Mouse (Mus musculus) left cerebral cortex, postnatal 14 days (tissue): ENCODE measurements around the gene Gli3. TPM values are rescaled to one million over a fixed set of nuclear protein-coding genes. Genes with fewer than 3 reads are reported as not detected.

Source experiments
- DNase-seq, 2 experiments: peaks; one replicate each; pipeline ENCODE4 v3.0.0; 2021 to 2022; ENCODE audit warnings: low spot score in 2 of 2, mixed read lengths in 1 of 2
- intact Hi-C: fragments of 180-260 bp; cut with DNase I; formaldehyde crosslinking; loops from one replicate; pipeline ENCODE4 v1.15.1; 2025
- total RNA-seq, 2 experiments: library from RNA; stranded (reverse); gene quantifications; 2 replicates each; pipeline ENCODE4 v1.2.3; 2021

The Gli3 gene
- total RNA-seq, 2 experiments from 2014 or later, result 10.4 to 11.1 TPM

- intact Hi-C loops, result no loop called here
- no peak for DNase-seq
Measured at GRCm38 (mm10) chr13:15602677-15603221, 139.7 kb downstream of the Gli3 start.

- intact Hi-C loops, result no loop called here
Measured at GRCm38 (mm10) chr13:15604074-15604473, 141.0 kb downstream of the Gli3 start.

GRCm38 (mm10) chr13:15617423-15617822, 154.4 kb downstream of the Gli3 start:
- no peak for DNase-seq
- intact Hi-C loops, result no loop called here

More at GRCm38 (mm10) chr13:15604074-15604473, 141.0 kb downstream of the Gli3 start:
- DNase-seq, result no peak

- DNase-seq, result no peak
Measured at GRCm38 (mm10) chr13:15618051-15618692, 155.1 kb downstream of the Gli3 start.

GRCm38 (mm10) chr13:15621009-15621408, 158.0 kb downstream of the Gli3 start:
- DNase-seq, result no peak
- intact Hi-C loops, result no loop called here

More at GRCm38 (mm10) chr13:15618051-15618692, 155.1 kb downstream of the Gli3 start:
- intact Hi-C loops, result no loop called here

- intact Hi-C loops, result no loop called here
- no peak for DNase-seq
Measured at GRCm38 (mm10) chr13:15624490-15625353, 161.7 kb downstream of the Gli3 start.

- intact Hi-C loops, result no loop called here
- DNase-seq, result peak in 1 of 2 experiments; percentile 15
Measured at GRCm38 (mm10) chr13:15641548-15641947, 178.5 kb downstream of the Gli3 start.

- intact Hi-C loops, result no loop called here
Measured at GRCm38 (mm10) chr13:15660502-15660901, 197.5 kb downstream of the Gli3 start.

GRCm38 (mm10) chr13:15662375-15662774, 199.3 kb downstream of the Gli3 start:
- intact Hi-C loops, result no loop called here
- DNase-seq, result no peak

More at GRCm38 (mm10) chr13:15660502-15660901, 197.5 kb downstream of the Gli3 start:
- DNase-seq, result no peak

GRCm38 (mm10) chr13:15664580-15665201, 201.7 kb downstream of the Gli3 start:
- no peak for DNase-seq
- intact Hi-C loops, result no loop called here

- intact Hi-C loops, result no loop called here
- no peak for DNase-seq
Measured at GRCm38 (mm10) chr13:15665514-15665913, 202.5 kb downstream of the Gli3 start.

GRCm38 (mm10) chr13:15670144-15670961, 207.3 kb downstream of the Gli3 start:
- intact Hi-C loops, result no loop called here
- DNase-seq, result no peak

- no peak for DNase-seq
- intact Hi-C loops, result no loop called here
Measured at GRCm38 (mm10) chr13:15670962-15671313, 207.9 kb downstream of the Gli3 start.

- no peak for DNase-seq
- intact Hi-C loops, result no loop called here
Measured at GRCm38 (mm10) chr13:15675480-15675879, 212.4 kb downstream of the Gli3 start.

GRCm38 (mm10) chr13:15677106-15677760, 214.2 kb downstream of the Gli3 start:
- intact Hi-C loops, result no loop called here
- peak in 1 of 2 experiments; percentile 10 for DNase-seq

- DNase-seq, result no peak
- intact Hi-C loops, result no loop called here
Measured at GRCm38 (mm10) chr13:15681530-15681929, 218.5 kb downstream of the Gli3 start.

- intact Hi-C loops, result no loop called here
- DNase-seq, result no peak
Measured at GRCm38 (mm10) chr13:15683006-15683405, 220.0 kb downstream of the Gli3 start.

- intact Hi-C loops, result no loop called here
- no peak for DNase-seq
Measured at GRCm38 (mm10) chr13:15688074-15688825, 225.2 kb downstream of the Gli3 start.
